In the genomic region with DNA sequence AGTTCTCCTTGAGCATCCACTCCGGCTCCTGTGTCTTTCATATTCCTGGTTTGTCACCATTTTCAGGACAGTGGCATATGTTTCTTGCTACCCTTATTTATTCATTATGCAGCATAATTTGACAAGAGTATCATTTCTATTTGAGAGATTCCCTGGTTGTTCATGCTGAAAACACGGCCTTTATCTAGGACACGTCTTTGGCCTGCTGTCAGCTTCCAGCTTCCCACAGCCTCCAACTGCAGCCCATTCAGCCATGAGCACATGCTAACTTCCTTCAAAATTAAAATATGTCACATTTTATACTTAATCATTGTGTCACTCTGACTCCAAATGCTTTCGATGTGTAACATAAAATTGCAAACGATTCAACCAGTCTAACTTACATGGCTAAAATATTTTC, we compare ENCODE assay signal across 9 mouse cellular contexts.
"Had no signal": no experiment of that assay in that cellular context is flagged by ENCODE, and none has a peak within 500 bp of the region (broad histone marks: within the 10 kb centered on the region; RNA-seq: fewer than 3 reads in every experiment).

No protein-coding gene starts in this region.

- DNase-seq: kidney, postnatal 25 days; layer of hippocampus, postnatal 36 days; liver, embryonic 13.5 days; lung, adult 2 months; lung, postnatal 14 days; lung, postnatal 4 days; midbrain, embryonic 14.5 days; thymus, adult 18-20 months; thymus, postnatal 36 days had no signal
